In the genomic region with DNA sequence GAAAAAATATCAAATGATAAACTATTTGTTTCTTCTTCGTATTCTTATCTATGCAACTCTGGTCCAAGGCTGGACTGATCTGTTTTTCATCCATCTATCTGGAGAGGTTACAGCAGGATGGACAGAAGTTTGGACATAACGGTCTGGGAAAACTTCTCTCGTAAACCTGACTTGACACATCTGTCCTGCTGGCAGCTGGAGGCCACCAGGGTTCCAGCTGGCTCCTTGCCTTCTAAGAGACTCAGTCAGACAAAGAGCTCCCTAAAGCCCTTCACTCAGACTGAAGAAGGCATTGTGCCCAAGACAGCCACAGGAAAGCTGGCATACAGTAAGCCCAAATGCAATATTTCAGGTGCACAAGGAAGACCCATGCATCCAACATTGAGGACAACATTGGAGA, we compare ENCODE assay signal across 10 mouse cellular contexts. TPM values are rescaled to one million over a fixed set of nuclear protein-coding genes. Genes with fewer than 3 reads are reported as not detected.
A peak's percentile ranks its signal among the peaks of the same experiment; 100 is the strongest.
DNase-seq lines count a peak whose midpoint lies in the region; TF ChIP-seq lines count a peak whose summit lies in the region.
"Had no signal": no experiment of that assay in that cellular context is flagged by ENCODE, and none has a peak within 500 bp of the region (broad histone marks: within the 10 kb centered on the region; RNA-seq: fewer than 3 reads in every experiment).

No protein-coding gene starts in this region.

- TF ChIP-seq CTCF in lung, adult 2 months (IDR thresholded peaks at IDR 0.05; ENCODE audit: insufficient read depth, low read length) = no peak

- no peaks in the 10 kb centered on the region; the same call in 1 of the 2 replicates for H3K4me1 ChIP-seq in lung, adult 2 months (ENCODE audit: control insufficient read depth, insufficient read depth, low read length)

- H3K4me3 ChIP-seq in lung, adult 2 months (replicated peaks; ENCODE audit: extremely low read depth, low read depth, low read length) = no peak overlapping the region

- DNase-seq in lung, adult 18-20 months = peak; percentile 10 to 29
- no peak for DNase-seq in lung, adult 2 months
- peak; percentile 82 to 90 for DNase-seq in heart, adult 9 months (ENCODE audit: low spot score in 2 of 2)
- DNase-seq in kidney, postnatal 36 days = peak; percentile 50 to 62
- peak; percentile 72 for DNase-seq in urinary bladder, postnatal 36 days (ENCODE audit: low spot score in 2 of 2)
- no peak for DNase-seq in thymus, postnatal 14 days
- no peak for DNase-seq in right cerebral cortex, postnatal 25 days
- DNase-seq: embryo, embryonic 11 days; right cerebral cortex, postnatal 14 days had no signal

- 68% methylated on average over 3 of the region's 3 CpGs for WGBS in lung, adult 2 months

- no peak for TF ChIP-seq POLR2A in lung, adult 2 months (IDR thresholded peaks at IDR 0.05; ENCODE audit: borderline replicate concordance, extremely low read depth, low read depth, low read length)

RNA-seq across cellular contexts. Expression of a gene that starts 24.2 kb away (rescaled TPM):
- polyA plus RNA-seq in lung, adult 2 months (2012; rRNA removed) = 1.5 and 1.7 TPM in 2 replicates
- polyA plus RNA-seq: G1E had no signal

Comparison
In these comparisons a context has a peak if more than half of its experiments do, and no peak if none do; other contexts are left out.
1. DNase-seq: peak in lung, adult 18-20 months (2 of 2), heart, adult 9 months (2 of 2), kidney, postnatal 36 days (2 of 2) and urinary bladder, postnatal 36 days (2 of 2); none in lung, adult 2 months (single experiment), thymus, postnatal 14 days (single experiment) and right cerebral cortex, postnatal 25 days (single experiment).